Mouse (Mus musculus) small intestine, adult 2 months (tissue): ENCODE results near the gene Rplp2.
A peak's percentile ranks its signal among the peaks of the same experiment; 100 is the strongest.

ENCODE experiments used
- CTCF ChIP-seq: fragments of 200-500 bp; IDR thresholded peaks from 2 replicates; pipeline ENCODE4 v1.5.1; 2012; ENCODE audit warnings: low read depth, mild to moderate bottlenecking, control low read depth, inconsistent platforms, low read length, moderate library complexity, mixed read lengths; ENCODE audit not compliant: insufficient replicate concordance, insufficient read length; ENCODE audit errors: extremely low read depth
- POLR2A ChIP-seq: fragments of 200-500 bp; IDR thresholded peaks from 2 replicates; pipeline ENCODE4 v1.6.1; 2012; ENCODE audit warnings: low read depth, mild to moderate bottlenecking, control low read depth, inconsistent platforms, low read length, moderate library complexity

GRCm38 (mm10) chr7:141480842-141481497 is 33.8 kb downstream of the Rplp2 start:
- peak; percentile 91; the same call in 1 of the 2 replicates for TF ChIP-seq CTCF
- TF ChIP-seq POLR2A: no peak
